Mouse (Mus musculus) forebrain, embryonic 11.5 days (tissue): Measurements from ENCODE around the gene Shisa8. TPM values are rescaled to one million over a fixed set of nuclear protein-coding genes. Genes with fewer than 3 reads are reported as not detected.
A peak's percentile ranks its signal among the peaks of the same experiment; 100 is the strongest.

Experiments used
- ATAC-seq: fragments of 200-750 bp; cut with Nextera tagmentation; replicated peaks from 2 replicates; pipeline ENCODE4 v1.8.0; 2017; ENCODE audit warnings: moderate TSS enrichment; ENCODE audit not compliant: low FRiP score
- DNase-seq: peaks from one replicate; pipeline ENCODE4 v3.0.0-alpha.2; 2017; ENCODE audit warnings: low spot score
- H3K27ac ChIP-seq: fragments of 300-500 bp; sonication (generic); 2 replicates; pipeline ENCODE4 v1.5.1; 2014; ENCODE audit warnings: low read depth, low read length
- H3K27me3 ChIP-seq: fragments of 300-500 bp; sonication (generic); 2 replicates; pipeline ENCODE4 v1.6.1; 2014; ENCODE audit warnings: mild to moderate bottlenecking, low read length, mixed read lengths; ENCODE audit not compliant: control insufficient read depth, insufficient read depth
- H3K36me3 ChIP-seq: fragments of 300-500 bp; sonication (generic); 2 replicates; pipeline ENCODE4 v1.6.1; 2014; ENCODE audit warnings: mild to moderate bottlenecking, low read length, moderate library complexity, mixed read lengths; ENCODE audit not compliant: control insufficient read depth, insufficient read depth
- H3K4me1 ChIP-seq: fragments of 300-500 bp; sonication (generic); replicated peaks from 2 replicates; pipeline ENCODE4 v1.6.1; 2014; ENCODE audit warnings: low read length, mixed read lengths; ENCODE audit not compliant: control insufficient read depth, insufficient read depth
- H3K4me2 ChIP-seq: fragments of 300-500 bp; sonication (generic); 2 replicates; pipeline ENCODE4 v1.6.1; 2014; ENCODE audit warnings: low read depth, mild to moderate bottlenecking, low read length, moderate library complexity, mixed read lengths; ENCODE audit not compliant: severe bottlenecking
- H3K4me3 ChIP-seq: fragments of 300-500 bp; sonication (generic); 2 replicates; pipeline ENCODE4 v1.5.1; 2014; ENCODE audit warnings: low read depth, low read length
- H3K9ac ChIP-seq: fragments of 300-500 bp; sonication (generic); 2 replicates; pipeline ENCODE4 v1.6.1; 2014; ENCODE audit warnings: low read length
- H3K9me3 ChIP-seq: fragments of 300-500 bp; sonication (generic); 2 replicates; pipeline ENCODE4 v1.6.1; 2016; ENCODE audit warnings: low read length, mixed read lengths; ENCODE audit not compliant: control insufficient read depth
- WGBS: fragments of 180-500 bp; shearing (Covaris S2); extraction: QIAGEN DNeasy Blood & Tissue Kit; methylation state at CpG from one replicate; pipeline ENCODE4 v1.1.7; 2014; 5-methylcytosine and 5-hydroxymethylcytosine counted together
- polyA plus RNA-seq: library from polyadenylated mRNA; unstranded; fragments of >200 nt; fragmentation: Nextera tagmentation; extraction: Ambion mirVana; gene quantifications from 2 replicates; pipeline ENCODE4 v1.2.1, GENCODE M21; 2014

The Shisa8 gene
- polyA plus RNA-seq, 1 experiment from 2014 or later, result 1.2 TPM

GRCm38 (mm10) chr15:82244115-82244804 is 31.6 kb upstream of the Shisa8 start, which contains the start of gene Cenpm:
Cenpm (minus strand) TSS chr15:82244748.
- peak; percentile 97 for ATAC-seq
- WGBS, result under 1% methylated on average over 59 of the region's 65 CpGs
- peak within 1 kb of the TSS; percentile 95 for H3K27ac ChIP-seq
- peak within 1 kb of the TSS; percentile 70 for H3K4me3 ChIP-seq
- H3K36me3 ChIP-seq, result no peaks in the 10 kb centered on the region; the same call in 1 of the 2 replicates
- peak within 1 kb of the TSS; percentile 74 for H3K9ac ChIP-seq
- H3K9me3 ChIP-seq, result no peaks in the 10 kb centered on the region
- DNase-seq, result peak; percentile 96
- peak within 1 kb of the TSS; percentile 60 for H3K4me2 ChIP-seq
- H3K4me1 ChIP-seq, result peaks cover 3% of the 10 kb centered on the region
- H3K27me3 ChIP-seq, result no peaks in the 10 kb centered on the region

GRCm38 (mm10) chr15:82243742-82244114 is 31.1 kb upstream of the Shisa8 start:
- Histone ChIP-seq H3K4me1 (peaks cover 3% of the 10 kb centered on the region), H3K4me2 (peak overlapping the region; percentile 60), H3K36me3 (peaks cover 2% of the 10 kb centered on the region; the same call in 1 of the 2 replicates), H3K9me3 (no peaks in the 10 kb centered on the region), H3K27ac (peak overlapping the region; percentile 95; the same call in 1 of the 2 replicates), H3K27me3 (no peaks in the 10 kb centered on the region), H3K4me3 (peak overlapping the region; percentile 70), H3K9ac (peak overlapping the region; percentile 74)
- WGBS, result 9% methylated on average over 12 of the region's 12 CpGs
- ATAC-seq (no peak; the same call in 1 of the 2 replicates), DNase-seq (no peak)

- no peak for ATAC-seq
- WGBS, result 77% methylated on average over 3 of the region's 3 CpGs
- H3K4me3 ChIP-seq, result peak overlapping the region; percentile 70
- no peak for DNase-seq
- peak overlapping the region; percentile 74 for H3K9ac ChIP-seq
- peaks cover 3% of the 10 kb centered on the region for H3K4me1 ChIP-seq
- no peaks in the 10 kb centered on the region for H3K9me3 ChIP-seq
- no peak overlapping the region for H3K27ac ChIP-seq
- H3K27me3 ChIP-seq, result no peaks in the 10 kb centered on the region
- peak overlapping the region; percentile 60 for H3K4me2 ChIP-seq
- peaks cover 2% of the 10 kb centered on the region; the same call in 1 of the 2 replicates for H3K36me3 ChIP-seq
Measured at GRCm38 (mm10) chr15:82243311-82243710, 30.7 kb upstream of the Shisa8 start.

GRCm38 (mm10) chr15:82236565-82236964 is 23.9 kb upstream of the Shisa8 start:
- no peaks in the 10 kb centered on the region for H3K27me3 ChIP-seq
- no peaks in the 10 kb centered on the region for H3K9me3 ChIP-seq
- H3K27ac ChIP-seq, result no peak overlapping the region
- H3K4me1 ChIP-seq, result no peaks in the 10 kb centered on the region
- DNase-seq (peak; percentile 88), ATAC-seq (peak; percentile 76)
- 16% methylated on average over 5 of the region's 5 CpGs for whole genome bisulfite sequencing
- H3K36me3 ChIP-seq, result peaks cover 2% of the 10 kb centered on the region; the same call in 1 of the 2 replicates
- H3K4me2 ChIP-seq, result no peak overlapping the region
- no peak overlapping the region for H3K9ac ChIP-seq
- no peak overlapping the region for H3K4me3 ChIP-seq

- Histone ChIP-seq H3K27me3 (no peaks in the 10 kb centered on the region), H3K36me3 (0 out of 2 replicates have a peak, but pooled peaks cover 2% of the 10 kb centered on the region), H3K9me3 (no peaks in the 10 kb centered on the region), H3K9ac (no peak overlapping the region), H3K4me2 (no peak overlapping the region), H3K4me3 (no peak overlapping the region), H3K27ac (no peak overlapping the region), H3K4me1 (no peaks in the 10 kb centered on the region)
- no peak for DNase-seq
- peak; percentile 30; the same call in 1 of the 2 replicates for ATAC-seq
- 79% methylated on average over 10 of the region's 10 CpGs for WGBS
Measured at GRCm38 (mm10) chr15:82235661-82236060, 23.0 kb upstream of the Shisa8 start.

GRCm38 (mm10) chr15:82232651-82233050 is 20.0 kb upstream of the Shisa8 start:
- Histone ChIP-seq H3K4me3 (no peak overlapping the region), H3K36me3 (no peaks in the 10 kb centered on the region), H3K4me1 (no peaks in the 10 kb centered on the region), H3K27ac (no peak overlapping the region), H3K4me2 (no peak overlapping the region), H3K9me3 (no peaks in the 10 kb centered on the region), H3K27me3 (no peaks in the 10 kb centered on the region), H3K9ac (no peak overlapping the region)
- WGBS, result 80% methylated on average over 4 of the region's 4 CpGs
- DNase-seq (no peak), ATAC-seq (no peak)

GRCm38 (mm10) chr15:82231591-82232378 is 19.2 kb upstream of the Shisa8 start:
- Histone ChIP-seq H3K4me2 (no peak overlapping the region), H3K27me3 (no peaks in the 10 kb centered on the region), H3K9me3 (no peaks in the 10 kb centered on the region), H3K27ac (no peak overlapping the region), H3K36me3 (no peaks in the 10 kb centered on the region), H3K4me3 (no peak overlapping the region), H3K4me1 (no peaks in the 10 kb centered on the region), H3K9ac (no peak overlapping the region)
- 67% methylated on average over 11 of the region's 11 CpGs for WGBS
- ATAC-seq, result no peak
- peak; percentile 45 for DNase-seq

- Histone ChIP-seq H3K4me1 (no peaks in the 10 kb centered on the region), H3K27me3 (no peaks in the 10 kb centered on the region), H3K9ac (no peak overlapping the region), H3K4me3 (no peak overlapping the region), H3K4me2 (no peak overlapping the region), H3K36me3 (no peaks in the 10 kb centered on the region), H3K9me3 (no peaks in the 10 kb centered on the region), H3K27ac (no peak overlapping the region)
- ATAC-seq, result no peak
- no peak for DNase-seq
- 82% methylated on average over 4 of the region's 4 CpGs for WGBS
Measured at GRCm38 (mm10) chr15:82231100-82231499, 18.5 kb upstream of the Shisa8 start.
